Mouse (Mus musculus) layer of hippocampus, adult 8-10 months (tissue): ENCODE measurements at regions not wholly inside any gene's neighbourhood (a gene's known extent, or its start where the extent isn't known, plus 50 kb on each side); places are given as distances from the start of the nearest gene placed in this dataset.

ENCODE experiments used
- DNase-seq, 2 experiments: peaks; one replicate each; pipeline ENCODE4 v3.0.0; 2022; ENCODE audit warnings: low spot score in 2 of 2

- DNase-seq = peak; percentile 55 to 78
Measured at GRCm38 (mm10) chr5:78993258-78993657, 1585.4 kb upstream of the Igfbp7 start.

GRCm38 (mm10) chr5:78989714-78990113 lies 1581.9 kb upstream of the Igfbp7 start:
- DNase-seq = no peak

GRCm38 (mm10) chr5:78976480-78977041 lies 1568.7 kb upstream of the Igfbp7 start:
- no peak for DNase-seq

- no peak for DNase-seq
Measured at GRCm38 (mm10) chr5:78945702-78946101, 1537.9 kb upstream of the Igfbp7 start.

GRCm38 (mm10) chr5:78921860-78922610 lies 1514.2 kb upstream of the Igfbp7 start:
- no peak for DNase-seq

GRCm38 (mm10) chr5:78900128-78900527 lies 1492.3 kb upstream of the Igfbp7 start:
- DNase-seq = no peak

- DNase-seq = no peak
Measured at GRCm38 (mm10) chr5:78878775-78879174, 1470.9 kb upstream of the Igfbp7 start.

GRCm38 (mm10) chr5:78845126-78845525 lies 1437.3 kb upstream of the Igfbp7 start:
- DNase-seq = no peak

- no peak for DNase-seq
Measured at GRCm38 (mm10) chr5:78797391-78797790, 1389.5 kb upstream of the Igfbp7 start.
